Mouse (Mus musculus): Measurements from ENCODE around the gene Spert.
A peak's percentile ranks its signal among the peaks of the same experiment; 100 is the strongest.

The Spert gene

DNA sequence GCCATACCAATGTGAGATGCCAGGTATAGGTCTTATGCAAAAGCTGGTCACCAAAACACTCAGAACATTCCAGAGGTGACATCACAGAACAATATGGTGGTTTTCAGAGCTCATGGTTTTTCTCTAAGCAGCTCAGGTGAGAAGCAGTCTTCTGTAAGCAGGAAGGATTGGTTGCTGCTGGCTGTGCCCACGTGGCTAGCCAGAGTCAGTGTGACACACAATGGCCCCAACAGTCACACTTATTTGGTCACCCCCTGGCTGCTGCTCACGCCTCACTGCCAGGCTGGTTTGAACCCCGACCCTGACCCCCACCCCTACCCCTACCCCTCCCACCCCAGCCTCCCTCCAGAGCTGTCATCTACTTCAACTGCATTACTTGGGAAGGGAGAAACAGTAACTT is at the start of gene Spert:
Gene Spert, minus strand, starts transcription at position 139 of the 400 bp plus-strand sequence.
- no peak for DNase-seq

DNA sequence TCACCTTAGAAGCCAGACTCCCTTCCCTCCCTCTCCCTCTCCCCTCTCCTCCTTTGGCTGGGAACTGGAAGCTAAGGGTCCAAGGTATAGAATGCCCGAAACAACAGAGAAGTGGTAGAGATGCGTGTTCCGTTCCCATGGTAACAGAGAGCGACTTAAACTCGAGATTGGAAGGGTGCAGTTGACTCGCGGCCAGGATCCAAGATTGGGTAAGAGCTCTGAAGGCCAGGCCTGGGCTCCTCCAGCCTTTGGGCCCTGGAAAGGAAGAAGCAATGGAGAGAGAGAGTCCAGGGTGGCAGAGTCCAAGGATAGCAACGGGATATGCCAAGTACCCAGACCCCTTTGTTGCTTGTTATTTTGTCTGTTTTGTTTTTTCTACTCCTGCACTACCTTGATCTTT is 49.2 kb upstream of the Spert start, which contains the start of gene Erich6b:
Gene Erich6b, plus strand, starts transcription at position 180 of the 400 bp plus-strand sequence.
- DNase-seq: no peak

DNA sequence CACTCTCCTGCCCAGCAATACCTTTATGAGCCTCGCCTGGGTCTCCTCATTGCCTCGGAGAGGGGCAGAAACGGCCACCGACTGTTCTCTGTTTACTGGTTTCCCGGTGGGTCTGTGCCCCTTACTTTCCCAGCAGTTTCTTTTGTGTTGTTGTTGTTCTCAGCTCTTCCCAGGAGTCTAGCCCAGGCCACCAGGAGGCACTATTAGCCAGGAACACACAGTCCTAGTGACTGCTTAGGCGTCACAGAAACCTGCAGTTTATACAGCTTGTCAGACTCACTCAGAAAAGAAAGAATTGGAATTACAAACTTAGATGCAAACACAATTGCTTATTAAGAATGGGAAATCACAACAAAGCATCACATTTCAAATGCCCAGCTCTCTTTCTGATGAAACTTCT is 48.5 kb upstream of the Spert start:
- peak; percentile 48 to 59 for DNase-seq

DNA sequence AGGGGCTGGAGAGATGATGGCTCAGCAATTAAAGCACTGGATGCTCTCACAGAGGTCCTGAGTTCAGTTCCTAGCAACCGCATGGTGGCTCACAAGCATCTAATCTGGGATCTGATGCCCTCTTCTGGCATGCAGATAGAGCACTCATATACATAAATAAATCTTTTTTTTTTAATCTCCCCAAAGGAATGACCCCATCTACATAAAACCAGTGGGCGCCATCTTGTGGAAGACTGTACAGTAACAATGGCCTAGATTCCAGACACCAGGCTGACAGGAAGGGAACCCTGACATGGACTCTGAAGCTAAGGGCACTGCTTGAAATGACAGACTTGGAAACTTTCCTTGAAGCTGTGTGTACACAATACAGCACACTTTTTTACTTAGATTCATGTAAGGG is 47.9 kb upstream of the Spert start:
- DNase-seq: peak; percentile 21 to 43

DNA sequence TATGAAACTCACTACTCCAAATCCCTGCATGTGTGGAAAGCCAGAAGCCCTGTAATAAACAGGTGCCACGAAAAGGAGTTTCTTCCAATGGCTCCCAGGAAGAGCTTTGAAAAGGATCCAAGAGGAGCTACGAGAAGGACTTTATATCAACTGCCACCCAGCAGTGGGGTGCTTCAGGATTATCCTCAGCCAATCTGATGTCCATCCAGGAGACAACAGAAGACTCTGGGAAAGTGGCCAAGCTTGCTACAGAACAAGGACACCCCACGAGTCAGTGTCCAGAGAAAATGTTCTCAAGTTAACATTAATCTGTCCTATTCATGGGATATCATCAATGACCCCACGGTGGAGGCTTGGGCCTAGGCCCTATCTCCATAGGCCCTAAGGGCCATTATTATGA is 44.7 kb upstream of the Spert start:
- DNase-seq: no peak

DNA sequence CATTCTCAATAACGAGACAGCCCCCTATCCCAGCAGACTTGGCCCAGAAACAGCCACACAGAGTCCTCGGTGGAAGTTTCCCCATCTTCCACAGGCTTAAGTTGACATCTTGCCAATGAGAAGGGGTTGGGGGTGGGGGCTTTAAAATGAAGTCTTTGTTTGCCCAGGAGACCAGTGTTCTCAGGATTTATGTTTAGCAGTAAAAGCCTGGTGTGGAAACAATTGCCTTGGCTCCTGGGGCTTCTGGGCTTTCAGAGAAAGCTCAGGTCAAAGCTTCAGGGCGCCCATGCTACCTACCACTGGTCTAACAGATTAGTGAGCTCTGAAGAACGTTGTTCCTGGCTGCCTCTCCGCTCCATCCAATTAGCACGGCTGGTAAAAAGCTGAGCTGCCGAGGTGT is 43.2 kb upstream of the Spert start:
- no peak for DNase-seq

DNA sequence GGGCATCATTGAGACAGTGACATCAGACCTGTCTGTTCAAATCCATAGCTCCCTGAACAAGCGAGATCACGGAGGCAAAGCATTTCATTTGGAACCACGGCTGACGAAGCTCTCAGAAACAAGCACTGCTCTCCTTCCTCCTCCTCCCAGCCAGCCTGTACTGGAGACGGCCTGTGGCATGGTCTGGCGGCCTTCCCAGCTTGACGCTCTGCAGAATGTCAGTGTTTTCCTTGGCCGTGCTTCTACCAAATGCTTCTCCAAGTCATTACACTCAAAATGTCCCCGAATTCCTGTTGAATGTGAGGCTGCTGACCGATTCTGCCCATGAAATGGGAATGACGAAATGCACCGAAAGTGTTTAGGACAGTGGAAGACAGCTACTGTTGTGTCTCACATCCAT is 42.4 kb upstream of the Spert start:
- peak; percentile 56 to 62 for DNase-seq

DNA sequence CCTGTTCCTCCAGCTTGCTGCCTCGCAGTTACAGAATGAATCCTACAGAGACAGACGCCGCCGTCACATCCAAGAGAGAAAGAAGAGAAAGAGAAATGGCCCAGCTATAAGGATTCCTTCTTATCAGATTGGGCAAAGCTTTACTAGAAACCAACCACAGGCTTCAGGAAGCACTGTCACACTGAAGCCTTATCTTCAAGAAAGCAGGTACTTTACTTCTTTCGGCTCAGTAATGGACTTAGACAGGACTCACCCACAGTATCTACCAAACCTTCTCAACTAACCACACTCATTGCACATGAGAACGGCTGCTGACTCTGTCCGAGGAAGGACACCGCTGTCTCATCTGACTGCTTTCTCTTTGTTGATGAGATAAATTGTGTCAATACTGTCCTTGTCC is 36.0 kb upstream of the Spert start:
- DNase-seq: no peak

DNA sequence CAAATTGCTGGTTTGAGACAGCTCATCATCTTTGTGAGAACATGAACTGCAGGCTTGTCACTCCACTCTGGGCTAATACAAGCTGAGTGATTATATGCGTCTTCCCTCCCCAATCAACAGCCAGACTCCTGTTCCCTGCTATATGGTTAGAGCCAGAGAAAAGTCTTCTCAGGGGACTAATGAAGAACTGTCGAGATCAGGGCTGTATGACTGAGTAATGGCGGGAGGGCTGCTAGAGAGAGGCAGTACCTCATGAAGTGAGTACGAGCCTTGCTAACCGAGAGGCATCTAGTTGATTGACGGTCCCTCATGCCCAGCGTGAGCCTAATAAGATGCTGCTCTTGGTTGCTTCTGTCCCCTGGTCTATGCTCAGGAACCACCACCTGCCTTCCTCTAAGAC is 30.1 kb upstream of the Spert start:
- DNase-seq: no peak

DNA sequence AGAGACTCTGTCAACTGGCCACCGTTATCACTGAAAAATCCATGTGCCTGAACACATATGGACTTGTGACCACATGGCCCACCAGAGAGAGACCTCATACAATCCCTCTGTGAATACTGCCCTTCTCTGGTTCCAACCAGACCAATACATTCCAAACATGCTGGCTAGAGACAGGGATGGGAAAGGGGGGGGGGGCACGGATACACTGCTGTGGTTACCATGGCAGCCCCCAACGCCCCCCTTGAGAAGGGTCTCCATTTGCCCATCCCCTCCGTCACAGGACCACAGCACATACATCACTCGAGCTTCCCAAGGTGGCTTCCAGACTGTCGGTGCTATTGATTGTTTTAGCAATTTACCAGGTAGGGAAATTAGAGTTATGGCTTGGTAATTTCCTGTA is 23.5 kb upstream of the Spert start:
- DNase-seq: no peak

DNA sequence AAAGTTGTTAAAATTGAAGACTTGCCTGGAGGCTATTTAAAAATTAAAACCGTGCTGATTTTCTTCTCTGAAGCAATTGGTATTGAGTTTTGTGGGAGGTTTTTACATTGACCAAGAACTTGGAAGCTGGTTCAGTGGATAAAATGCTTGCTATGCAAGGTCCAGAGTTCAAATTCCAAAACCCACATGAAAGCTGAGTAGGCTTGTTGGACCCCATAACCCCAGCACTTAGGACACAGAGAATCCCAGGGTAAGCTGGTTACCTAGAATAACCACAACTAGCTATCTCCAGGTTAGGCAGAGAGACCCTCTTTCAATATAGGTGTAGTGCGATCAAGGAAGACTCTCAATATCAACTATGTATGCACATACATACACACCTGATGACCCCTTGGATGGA is 16.3 kb upstream of the Spert start:
- no peak for DNase-seq

DNA sequence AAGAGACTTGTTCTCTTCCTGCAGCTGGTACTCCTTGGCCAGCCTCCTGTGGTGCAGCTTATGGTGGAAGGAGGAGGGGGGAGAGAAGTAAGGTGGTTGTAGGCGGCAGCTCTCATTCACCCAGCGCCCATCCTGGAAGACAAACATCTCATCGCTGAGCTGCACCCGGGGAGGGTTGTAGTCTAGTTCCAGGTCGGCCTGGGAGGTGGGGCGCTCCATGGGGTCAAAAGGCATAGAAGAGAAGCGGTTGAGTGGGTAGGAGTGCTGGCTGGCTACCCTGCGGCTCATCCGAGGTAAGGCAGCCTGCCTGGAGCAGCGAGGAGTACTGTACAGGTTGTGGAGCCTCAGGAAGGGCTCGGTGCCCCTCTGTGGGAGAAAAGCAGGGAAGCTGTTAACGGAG is 9.0 kb downstream of the Spert start:
- DNase-seq: peak in 1 of 2 experiments; percentile 9

DNA sequence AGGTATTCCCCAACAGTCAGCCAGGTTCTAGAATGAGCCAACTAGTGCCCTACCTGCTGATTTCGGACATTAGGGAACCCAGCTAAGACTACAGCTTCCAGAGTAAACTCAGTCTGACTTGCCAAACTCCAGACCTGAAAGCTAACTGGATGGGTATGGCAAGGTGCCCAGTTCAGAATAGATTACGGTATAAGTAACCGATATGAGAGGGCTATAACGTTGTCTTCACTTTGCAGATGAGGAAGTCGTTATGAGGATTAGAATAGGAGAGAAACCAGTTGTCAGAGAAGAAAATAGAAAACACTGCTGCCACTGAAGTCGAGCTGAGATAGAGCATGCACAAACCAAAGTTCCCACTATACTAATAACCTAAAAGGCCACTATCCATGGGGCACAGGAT is 13.9 kb downstream of the Spert start:
- DNase-seq: no peak

DNA sequence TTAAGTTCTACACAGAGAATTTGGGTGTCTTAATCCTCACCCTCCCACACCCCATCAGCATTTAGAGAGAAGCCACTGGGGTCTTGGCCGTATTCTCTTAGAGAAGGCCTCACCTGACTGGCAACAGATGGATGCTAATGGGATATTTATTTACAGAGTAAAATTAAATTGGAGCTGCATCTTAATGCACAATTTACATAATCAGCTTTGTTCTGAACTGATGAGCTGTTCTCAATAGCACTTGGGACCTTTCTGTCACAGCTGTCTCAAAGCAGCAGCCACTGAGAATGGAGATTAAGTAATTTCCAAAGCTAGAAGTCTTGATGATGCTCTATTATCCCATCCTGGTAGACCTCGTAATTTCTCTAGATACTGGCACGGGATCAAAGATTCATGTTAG is 26.6 kb downstream of the Spert start:
- no peak for DNase-seq

DNA sequence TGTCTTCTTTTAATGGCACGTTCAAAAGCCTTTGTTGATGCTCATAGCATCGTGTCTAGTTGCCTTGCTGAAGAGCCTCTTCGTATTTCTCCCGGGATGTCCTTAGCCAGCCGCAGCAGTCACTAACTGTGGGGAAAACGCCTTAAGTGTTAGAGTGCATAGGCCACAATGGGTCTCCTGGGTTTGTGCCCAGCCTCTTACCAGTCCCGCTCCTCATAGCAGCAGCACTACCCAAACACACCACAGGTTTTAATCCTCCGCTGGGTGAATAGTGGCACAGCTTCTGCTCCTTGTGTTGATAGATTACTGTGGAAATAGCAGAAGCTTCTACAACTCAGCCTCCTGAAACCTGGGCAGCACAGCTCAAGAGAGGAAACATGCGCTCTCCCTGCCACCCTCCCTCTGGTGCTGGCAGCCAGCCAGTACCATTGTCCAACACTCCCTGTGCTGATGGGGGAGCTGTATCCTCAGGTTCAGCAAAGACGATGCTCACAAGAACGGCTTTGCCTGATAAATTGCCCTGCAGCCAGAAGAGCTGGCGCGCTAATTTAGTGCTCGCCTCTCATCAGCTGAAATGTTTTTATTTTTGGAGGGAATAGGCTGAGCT is 27.3 kb downstream of the Spert start:
- DNase-seq: peak; percentile 77 to 83

DNA sequence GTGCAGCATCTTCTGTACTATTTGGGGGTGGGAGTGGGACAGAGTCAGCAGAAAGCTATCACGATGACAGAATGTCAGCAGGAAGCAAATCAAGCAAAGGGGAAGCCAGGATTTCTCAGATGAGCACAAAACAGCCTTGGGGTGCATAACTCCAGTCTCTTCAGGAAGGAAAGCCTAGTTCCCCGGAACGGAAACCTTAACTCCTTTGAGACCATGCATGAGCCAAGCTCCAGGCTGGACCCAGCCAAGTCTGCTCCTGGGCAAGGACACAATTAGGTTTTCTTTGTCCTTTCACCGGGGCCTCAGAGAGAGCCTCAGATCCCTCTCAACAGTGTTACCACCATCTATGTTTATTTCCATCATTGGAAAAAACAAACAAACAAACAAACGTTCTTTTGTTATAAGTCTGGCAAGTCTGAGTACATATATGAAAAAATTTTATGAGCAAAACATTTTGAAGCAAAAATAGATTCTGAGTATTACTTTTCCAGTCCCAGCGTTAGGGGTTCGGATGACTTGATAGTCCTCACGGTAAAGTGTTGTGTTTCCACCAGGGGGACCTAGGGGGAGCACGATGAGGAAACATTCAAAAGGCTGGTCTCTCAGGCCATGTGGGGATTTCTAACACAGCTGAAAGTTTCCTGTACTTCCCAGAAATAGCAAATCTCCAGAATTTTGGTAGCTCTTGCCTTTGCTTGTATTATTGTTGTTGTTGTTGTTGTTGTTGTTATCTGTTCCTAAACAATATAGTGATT is 31.2 kb downstream of the Spert start:
- DNase-seq: peak in 1 of 2 experiments; percentile 33

DNA sequence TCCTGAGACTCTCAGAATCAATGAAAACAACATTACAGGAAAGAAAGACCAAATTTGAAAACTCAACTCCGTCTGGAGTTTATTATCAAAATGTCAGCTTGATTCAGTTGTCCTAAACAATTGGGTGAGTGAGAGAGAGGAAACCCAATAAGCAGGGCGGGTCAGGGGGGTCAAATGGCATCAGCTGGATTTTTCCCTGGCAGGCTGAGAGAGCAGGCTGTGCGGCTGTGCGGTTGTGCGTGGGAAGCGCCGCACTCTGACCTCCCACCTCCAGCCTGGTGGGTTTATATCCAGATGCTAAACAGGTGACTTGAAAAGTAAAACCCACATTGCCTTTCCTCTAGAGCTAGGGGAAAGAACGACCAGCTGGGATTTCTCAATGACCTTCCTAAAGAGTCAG is 51.2 kb downstream of the Spert start:
- peak; percentile 43 to 64 for DNase-seq

DNA sequence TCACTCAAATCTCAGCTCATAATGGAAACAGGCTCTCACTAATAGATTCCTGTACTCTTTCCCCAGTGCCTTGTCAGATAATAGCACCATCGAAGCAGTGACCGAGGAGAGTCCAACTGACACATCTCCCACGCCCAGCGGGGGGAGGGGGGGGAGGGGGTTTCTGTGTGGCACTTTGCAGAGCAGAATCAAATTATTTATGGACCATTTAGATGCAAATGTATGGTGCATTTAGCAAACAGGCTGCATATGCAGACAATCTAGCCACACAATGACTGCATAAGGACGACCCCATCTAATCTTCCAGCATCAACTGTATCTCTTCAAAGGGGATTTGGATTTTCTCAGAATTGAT is 51.9 kb downstream of the Spert start:
- DNase-seq: peak in 1 of 2 experiments; percentile 33

DNA sequence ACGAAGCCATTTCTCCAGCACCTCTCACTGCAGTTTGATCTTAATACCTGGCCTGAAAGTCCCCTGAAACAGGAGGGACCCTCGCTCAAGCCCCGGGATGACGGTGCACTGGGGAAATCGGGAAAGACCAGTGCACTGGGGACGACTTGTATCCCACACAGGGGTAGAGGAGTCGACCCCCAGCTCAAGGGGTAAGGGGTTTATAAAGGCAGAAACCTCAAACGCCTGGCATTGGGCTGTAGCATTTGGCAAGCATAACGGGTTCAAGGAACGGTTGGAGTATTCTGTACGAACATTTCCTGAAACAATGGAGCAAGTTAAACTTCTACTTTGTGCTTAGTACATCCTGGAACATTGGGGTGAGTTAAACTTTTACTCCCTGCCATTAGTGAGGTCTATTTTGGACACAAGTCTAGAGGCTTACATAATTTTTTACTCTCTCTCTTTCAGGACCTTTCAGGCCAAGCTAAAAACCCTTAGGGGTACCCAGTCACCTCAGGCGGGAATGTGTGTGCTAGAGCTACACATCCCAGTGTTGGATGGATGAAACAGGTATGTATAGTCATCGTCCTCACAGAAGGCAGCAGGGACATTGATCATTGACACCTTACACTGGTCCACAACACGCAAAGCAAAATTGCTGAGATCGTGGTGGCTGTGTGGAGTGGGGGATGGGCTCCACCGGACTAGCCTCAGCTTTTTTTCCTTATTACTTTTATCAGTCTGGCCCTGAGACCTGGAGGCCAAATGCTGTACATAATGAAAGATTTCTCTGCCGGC is 52.5 kb downstream of the Spert start:
- peak; percentile 14 to 19 for DNase-seq

DNA sequence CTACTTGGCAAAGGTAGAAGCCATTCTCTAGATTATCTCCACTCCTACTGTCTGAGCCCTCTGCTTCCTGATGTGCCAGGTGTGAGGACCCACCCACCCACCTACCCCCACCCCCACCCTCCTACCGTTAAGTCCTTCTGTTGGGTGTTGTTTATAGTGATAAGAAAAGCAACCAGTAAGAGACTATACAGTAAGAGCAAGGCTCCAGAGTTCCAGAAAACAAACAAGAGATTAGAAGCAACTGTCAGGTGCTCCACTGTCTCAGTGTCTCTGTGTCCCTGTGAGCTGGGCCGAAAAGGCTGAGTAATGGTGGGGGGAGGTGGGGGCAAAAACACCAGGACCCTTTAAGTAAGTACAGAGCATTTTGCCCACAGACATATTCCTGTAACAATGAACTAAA is 53.7 kb downstream of the Spert start:
- no peak for DNase-seq

Data from kidney, postnatal 4 days (tissue).